Mouse (Mus musculus) cortical plate, adult 2 months (tissue): ENCODE results near the gene Camkmt.

Source experiments
- CTCF ChIP-seq: fragments of 200-500 bp; IDR thresholded peaks from 2 replicates; pipeline ENCODE4 v1.5.1; 2011; ENCODE audit warnings: mild to moderate bottlenecking, control low read depth, low read length; ENCODE audit not compliant: insufficient read depth; ENCODE audit errors: extremely low read depth
- POLR2A ChIP-seq: fragments of 200-500 bp; IDR thresholded peaks from 2 replicates; pipeline ENCODE4 v1.6.1; 2011; ENCODE audit warnings: mild to moderate bottlenecking, low read length, control low read depth; ENCODE audit not compliant: insufficient read depth; ENCODE audit errors: extremely low read depth

GRCm38 (mm10) chr17:85177231-85177630, 86.9 kb downstream of the Camkmt start:
- TF ChIP-seq CTCF (no peak), POLR2A (no peak)
